Mouse (Mus musculus) forebrain, embryonic 12.5 days (tissue): ENCODE results near the gene Cma1. TPM values are rescaled to one million over a fixed set of nuclear protein-coding genes. Genes with fewer than 3 reads are reported as not detected.
A peak's percentile ranks its signal among the peaks of the same experiment; 100 is the strongest.

Experiments used
- ATAC-seq: fragments of 200-750 bp; cut with Nextera tagmentation; 2 replicates; pipeline ENCODE4 v1.8.0; 2017; ENCODE audit warnings: moderate TSS enrichment; ENCODE audit not compliant: low FRiP score
- H3K27ac ChIP-seq: fragments of 300-500 bp; sonication (generic); 2 replicates; pipeline ENCODE4 v1.5.1; 2016; ENCODE audit warnings: mild to moderate bottlenecking
- H3K27me3 ChIP-seq: fragments of 300-500 bp; sonication (generic); 2 replicates; pipeline ENCODE4 v1.6.1; 2016; ENCODE audit warnings: mild to moderate bottlenecking
- H3K36me3 ChIP-seq: fragments of 300-500 bp; sonication (generic); replicated peaks from 2 replicates; pipeline ENCODE4 v1.6.1; 2016; ENCODE audit warnings: mild to moderate bottlenecking
- H3K4me1 ChIP-seq: fragments of 300-500 bp; sonication (generic); 2 replicates; pipeline ENCODE4 v1.6.1; 2016
- H3K4me2 ChIP-seq: fragments of 300-500 bp; sonication (generic); 2 replicates; pipeline ENCODE4 v1.6.1; 2016; ENCODE audit warnings: mild to moderate bottlenecking, moderate library complexity
- H3K4me3 ChIP-seq: fragments of 300-500 bp; sonication (generic); replicated peaks from 2 replicates; pipeline ENCODE4 v1.5.1; 2016; ENCODE audit warnings: mild to moderate bottlenecking
- H3K9ac ChIP-seq: fragments of 300-500 bp; sonication (generic); 2 replicates; pipeline ENCODE4 v1.6.1; 2016; ENCODE audit warnings: mild to moderate bottlenecking
- H3K9me3 ChIP-seq: fragments of 300-500 bp; sonication (generic); 2 replicates; pipeline ENCODE4 v1.6.1; 2016
- WGBS: fragments of 180-500 bp; shearing (Covaris S2); methylation state at CpG from one replicate; pipeline ENCODE4 v1.1.7; 2016; 5-methylcytosine and 5-hydroxymethylcytosine counted together
- polyA plus RNA-seq: library from polyadenylated mRNA; unstranded; fragments of >200 nt; fragmentation: Nextera tagmentation; extraction: Ambion mirVana; gene quantifications from 2 replicates; pipeline ENCODE4 v1.2.1, GENCODE M21; 2016

Cma1 gene
- polyA plus RNA-seq, 1 experiment from 2014 or later: not detected

DNA sequence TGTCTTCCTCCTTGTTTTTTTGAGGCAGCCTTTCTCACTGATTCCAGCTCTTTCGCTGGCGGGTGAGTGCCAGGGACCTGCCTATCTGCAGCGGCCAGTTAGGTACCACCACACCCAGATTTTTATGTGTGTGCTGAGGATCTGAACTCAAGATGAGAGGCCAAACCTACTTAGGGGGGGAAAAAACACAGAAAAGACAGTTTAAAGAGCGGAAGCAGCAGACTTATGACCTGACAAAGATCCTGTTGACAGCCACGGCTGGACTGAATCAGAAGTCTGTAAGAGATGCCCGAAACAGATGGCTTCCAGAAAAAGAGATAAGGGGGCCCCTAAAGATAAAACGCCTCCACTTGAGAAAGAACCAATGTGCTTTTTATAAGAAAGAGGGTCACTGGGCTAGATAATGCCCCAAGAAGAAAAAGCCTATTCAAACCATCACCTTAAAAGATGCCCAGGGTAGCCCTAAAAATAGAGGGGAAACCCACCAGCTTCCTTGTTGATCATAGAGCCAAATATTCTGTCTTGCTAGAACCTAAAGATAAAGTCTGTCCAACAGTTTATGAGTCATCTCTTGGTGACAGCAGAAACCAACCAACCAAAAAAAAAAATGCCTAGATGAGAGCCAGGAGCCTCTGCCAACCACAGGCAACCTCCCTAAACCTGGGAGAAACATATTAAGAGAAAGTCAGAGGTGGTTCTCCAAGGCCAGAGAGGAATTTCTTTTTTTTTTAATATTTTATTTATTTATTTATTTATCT, 21.8 kb downstream of the Cma1 start:
- Histone ChIP-seq H3K36me3 (no peaks in the 10 kb centered on the region), H3K27me3 (peaks cover 3% of the 10 kb centered on the region; the same call in 1 of the 2 replicates), H3K9me3 (no peaks in the 10 kb centered on the region), H3K4me3 (no peak overlapping the region), H3K9ac (no peak overlapping the region), H3K4me2 (no peak overlapping the region), H3K27ac (no peak overlapping the region), H3K4me1 (peaks cover 2% of the 10 kb centered on the region; the same call in 1 of the 2 replicates)
- no peak for ATAC-seq
- 80% methylated on average over 7 of the region's 7 CpGs for WGBS

DNA sequence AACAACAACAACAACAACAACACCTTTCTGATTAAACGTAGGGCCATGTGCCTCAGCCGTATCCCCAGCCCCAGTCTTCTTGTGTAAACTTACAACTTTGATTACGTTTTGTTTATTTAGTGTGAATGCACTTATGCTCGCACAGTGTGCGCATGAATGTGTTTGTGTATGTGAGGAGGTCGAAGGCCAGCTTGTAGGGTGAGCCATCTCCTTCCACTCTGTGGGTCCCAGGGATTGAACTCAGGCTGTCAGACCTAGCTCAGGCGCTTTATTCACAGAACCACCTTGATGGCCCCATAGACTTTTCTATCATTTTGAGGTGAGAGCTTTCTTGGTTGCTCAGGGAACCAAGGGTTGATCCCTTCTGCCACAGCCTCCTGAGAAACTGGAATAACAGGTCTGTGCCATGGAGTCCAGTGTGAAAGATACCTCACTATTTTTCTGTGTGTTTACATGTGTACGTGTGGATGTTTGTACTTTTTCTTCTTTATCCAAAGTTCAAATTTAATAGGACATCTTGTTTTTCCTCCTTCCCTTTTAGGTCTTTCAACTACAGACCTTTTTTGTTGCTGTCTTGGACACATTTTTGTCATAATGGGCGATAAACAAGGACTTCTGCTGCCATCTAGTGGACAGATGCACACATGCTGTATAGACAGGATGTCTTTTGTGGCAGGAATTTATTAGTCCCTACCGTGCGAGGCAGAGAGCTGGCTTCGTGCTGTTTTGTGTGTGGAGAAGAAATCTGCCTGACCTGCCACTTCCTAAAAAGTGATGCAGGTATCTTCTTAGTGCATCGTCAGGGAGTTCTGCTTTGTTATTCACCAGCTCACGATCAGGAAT, 26.0 kb downstream of the Cma1 start:
- Histone ChIP-seq H3K36me3 (no peaks in the 10 kb centered on the region), H3K4me3 (no peak overlapping the region), H3K9me3 (no peaks in the 10 kb centered on the region), H3K4me1 (peaks cover 2% of the 10 kb centered on the region; the same call in 1 of the 2 replicates), H3K4me2 (no peak overlapping the region), H3K27ac (no peak overlapping the region), H3K27me3 (peaks cover 3% of the 10 kb centered on the region; the same call in 1 of the 2 replicates), H3K9ac (no peak overlapping the region)
- peak; percentile 65; the same call in 1 of the 2 replicates for ATAC-seq
- WGBS: 44% methylated on average over 14 of the region's 14 CpGs

DNA sequence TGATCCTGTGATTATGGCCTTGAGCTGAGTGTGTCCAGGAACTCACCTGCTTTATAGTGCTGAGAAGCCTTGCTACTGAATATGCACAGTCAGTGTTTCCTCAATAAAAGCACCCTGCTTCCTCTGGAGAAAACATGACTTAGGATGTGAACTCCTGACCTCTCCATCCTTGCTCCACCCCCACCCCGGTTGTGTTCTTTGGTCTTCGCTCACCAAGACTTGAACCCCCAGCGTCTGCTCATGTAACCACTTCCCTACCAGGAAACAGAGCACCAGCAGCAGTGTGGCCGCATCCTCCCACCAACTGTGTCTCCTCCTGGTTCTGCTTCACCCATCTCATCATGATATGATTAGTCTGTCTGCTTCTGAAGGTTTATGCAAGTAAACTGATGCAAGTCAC, 31.1 kb downstream of the Cma1 start:
- Histone ChIP-seq H3K27ac (no peak overlapping the region), H3K4me2 (no peak overlapping the region)
- 60% methylated on average over 4 of the region's 4 CpGs for WGBS

DNA sequence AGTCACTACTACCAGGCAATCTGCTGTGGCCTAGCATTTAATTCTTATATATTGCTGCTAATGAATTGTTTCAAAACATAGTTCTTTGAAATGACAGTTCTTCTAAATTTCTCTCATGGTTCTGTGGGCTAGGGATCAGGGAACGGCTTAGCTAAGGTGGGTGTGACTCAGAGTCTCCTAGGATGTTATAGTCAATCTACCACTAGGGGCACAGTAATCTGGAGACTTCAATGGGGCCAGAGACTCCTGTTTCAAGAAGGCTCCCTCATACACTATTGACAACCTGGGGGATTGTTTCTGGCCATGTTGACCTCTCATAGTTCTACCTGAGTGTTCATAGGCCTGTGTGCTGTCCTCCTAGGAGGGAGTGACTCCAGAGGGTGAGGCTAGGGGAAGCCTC, 39.0 kb downstream of the Cma1 start:
- ATAC-seq: no peak

More for the DNA sequence above, 31.1 kb downstream of the Cma1 start:
- H3K4me1 ChIP-seq: no peaks in the 10 kb centered on the region
- ATAC-seq: no peak
- H3K4me3 ChIP-seq: no peak overlapping the region
- no peaks in the 10 kb centered on the region for H3K9me3 ChIP-seq
- H3K27me3 ChIP-seq: no peaks in the 10 kb centered on the region
- H3K36me3 ChIP-seq: no peaks in the 10 kb centered on the region
- H3K9ac ChIP-seq: no peak overlapping the region

DNA sequence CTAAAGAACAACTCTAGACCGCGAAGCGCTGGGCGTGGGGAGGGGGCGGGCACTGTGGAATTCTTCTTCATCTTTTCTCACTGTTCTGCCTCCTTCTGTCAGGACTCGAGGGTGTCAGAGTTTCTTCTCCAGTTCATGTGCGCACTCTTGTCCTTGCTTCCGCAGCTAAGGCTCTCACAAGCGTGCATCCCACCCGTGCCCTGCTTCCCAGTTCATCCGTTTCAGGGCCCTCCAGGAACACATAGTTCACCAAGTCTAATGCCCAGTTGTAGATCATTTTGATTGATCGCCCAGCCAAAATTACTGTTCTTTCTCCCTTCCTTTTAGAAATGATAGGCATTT, 44.1 kb downstream of the Cma1 start:
- WGBS: 9% methylated on average over 12 of the region's 12 CpGs
- H3K4me2 ChIP-seq: peak overlapping the region; percentile 83
- ATAC-seq: no peak; the same call in 1 of the 2 replicates
- peak overlapping the region; percentile 42; the same call in 1 of the 2 replicates for H3K27ac ChIP-seq
- H3K36me3 ChIP-seq: peaks cover 28% of the 10 kb centered on the region
- H3K4me1 ChIP-seq: peaks cover 16% of the 10 kb centered on the region
- H3K4me3 ChIP-seq: peak overlapping the region; percentile 45
- H3K9ac ChIP-seq: peak overlapping the region; percentile 65
- no peaks in the 10 kb centered on the region for H3K9me3 ChIP-seq
- 0 out of 2 replicates have a peak, but pooled peaks cover 5% of the 10 kb centered on the region for H3K27me3 ChIP-seq

More for the DNA sequence above, 39.0 kb downstream of the Cma1 start:
- peaks cover 6% of the 10 kb centered on the region for H3K4me1 ChIP-seq
- peaks cover 10% of the 10 kb centered on the region; the same call in 1 of the 2 replicates for H3K27me3 ChIP-seq
- no peak overlapping the region for H3K4me3 ChIP-seq
- no peak overlapping the region for H3K4me2 ChIP-seq
- WGBS: 32% methylated on average over 1 of the region's 1 CpGs
- no peak overlapping the region for H3K27ac ChIP-seq
- H3K9me3 ChIP-seq: no peaks in the 10 kb centered on the region
- no peaks in the 10 kb centered on the region for H3K36me3 ChIP-seq
- no peak overlapping the region for H3K9ac ChIP-seq

DNA sequence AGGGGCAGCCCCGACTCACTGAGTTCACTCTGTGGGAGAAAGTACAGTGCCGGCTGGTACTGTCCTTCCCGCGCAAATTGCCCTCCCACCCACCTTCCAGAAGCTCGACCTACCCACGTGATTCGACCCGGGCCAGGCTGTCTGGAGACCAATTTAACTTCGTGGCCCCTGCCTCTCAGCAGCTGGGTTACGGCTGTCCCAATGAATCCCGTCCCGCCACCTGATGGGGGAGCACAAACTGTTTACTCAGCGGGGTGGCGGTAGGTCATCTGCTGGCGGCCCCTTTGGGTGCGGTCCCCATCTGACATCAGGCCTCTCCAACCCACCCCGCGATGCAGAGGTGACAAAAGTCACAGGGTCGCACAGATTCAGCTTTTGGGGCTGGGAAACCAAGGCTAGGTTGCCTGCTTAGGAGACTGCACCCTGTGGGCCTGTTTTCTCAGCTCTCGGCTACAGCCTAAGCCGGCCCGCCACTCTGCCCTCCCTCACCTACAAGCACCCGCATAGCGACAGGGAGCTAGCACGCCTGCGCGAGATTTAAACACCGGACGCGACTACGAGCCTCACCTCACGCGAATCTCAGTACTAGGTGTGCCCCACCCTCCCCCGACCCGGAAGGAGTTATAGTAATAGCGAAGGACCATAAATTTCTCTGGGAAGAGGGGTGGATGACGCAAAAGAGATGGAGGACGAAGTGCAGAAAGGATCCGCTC, 44.6 kb downstream of the Cma1 start, which contains the start of gene Sdr39u1:
Sdr39u1 (minus strand) TSS at position 593 of the 713 bp plus-strand sequence.
- 0 out of 2 replicates have a peak, but pooled peaks cover 5% of the 10 kb centered on the region for H3K27me3 ChIP-seq
- H3K27ac ChIP-seq: peak within 1 kb of the TSS; percentile 47; the same call in 1 of the 2 replicates
- peak; percentile 93 for ATAC-seq
- H3K36me3 ChIP-seq: peaks cover 34% of the 10 kb centered on the region
- H3K4me2 ChIP-seq: peak within 1 kb of the TSS; percentile 83
- H3K4me3 ChIP-seq: peak within 1 kb of the TSS; percentile 45
- 4% methylated on average over 39 of the region's 39 CpGs for WGBS
- peak within 1 kb of the TSS; percentile 65 for H3K9ac ChIP-seq
- H3K4me1 ChIP-seq: peaks cover 16% of the 10 kb centered on the region
- H3K9me3 ChIP-seq: no peaks in the 10 kb centered on the region

DNA sequence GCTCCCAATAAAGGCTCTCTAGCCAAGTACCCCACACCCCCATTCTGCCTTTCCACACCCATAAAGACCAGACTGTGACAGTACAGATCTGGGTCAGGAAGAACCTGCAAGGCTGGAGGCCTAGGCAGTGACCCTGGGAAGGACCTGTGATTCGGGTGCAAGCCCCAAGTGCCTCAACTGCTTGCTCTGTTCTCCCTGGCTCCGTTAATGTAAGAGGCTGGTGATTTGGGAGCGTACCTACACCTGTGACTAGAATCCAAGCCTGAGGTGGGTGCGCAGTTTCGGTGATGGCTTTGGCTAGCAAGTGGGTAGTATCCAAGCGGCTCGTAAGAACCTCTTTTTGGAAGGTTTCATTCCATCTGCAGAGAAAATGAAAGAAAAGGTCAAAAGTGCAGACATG, 45.5 kb downstream of the Cma1 start:
- Histone ChIP-seq H3K27me3 (0 out of 2 replicates have a peak, but pooled peaks cover 5% of the 10 kb centered on the region), H3K4me1 (peaks cover 16% of the 10 kb centered on the region), H3K9me3 (no peaks in the 10 kb centered on the region), H3K36me3 (peaks cover 43% of the 10 kb centered on the region), H3K27ac (no peak overlapping the region), H3K4me2 (peak overlapping the region; percentile 83; the same call in 1 of the 2 replicates), H3K4me3 (no peak overlapping the region), H3K9ac (no peak overlapping the region)
- no peak for ATAC-seq
- WGBS: 90% methylated on average over 7 of the region's 7 CpGs

DNA sequence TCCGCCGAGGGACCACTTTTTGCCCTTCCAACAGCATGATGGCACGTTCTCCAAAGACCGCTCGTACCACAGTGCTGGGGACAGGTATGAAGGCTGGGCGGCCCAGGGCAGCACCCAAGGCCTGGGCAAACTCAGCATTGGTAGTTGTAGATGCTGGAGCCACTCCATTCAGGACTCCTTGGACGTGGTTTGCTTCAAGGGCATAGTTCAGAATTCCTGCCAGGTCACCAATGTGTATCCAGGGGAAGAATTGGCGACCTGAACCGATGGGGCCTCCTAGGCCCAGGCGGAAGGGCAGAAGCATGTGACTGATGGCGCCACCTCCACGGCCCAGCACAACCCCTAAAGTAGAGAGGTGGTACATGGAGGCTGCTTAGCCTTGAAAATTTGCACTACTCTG, 46.8 kb downstream of the Cma1 start:
- H3K36me3 ChIP-seq: peaks cover 52% of the 10 kb centered on the region
- H3K4me1 ChIP-seq: peaks cover 16% of the 10 kb centered on the region
- H3K27me3 ChIP-seq: 0 out of 2 replicates have a peak, but pooled peaks cover 5% of the 10 kb centered on the region
- H3K27ac ChIP-seq: no peak overlapping the region
- H3K9me3 ChIP-seq: no peaks in the 10 kb centered on the region
- H3K4me3 ChIP-seq: no peak overlapping the region
- 95% methylated on average over 12 of the region's 12 CpGs for WGBS
- ATAC-seq: no peak
- no peak overlapping the region for H3K9ac ChIP-seq
- H3K4me2 ChIP-seq: no peak overlapping the region

Other genes starting within 250 kb of the Cma1 start
- 0.55 and 0.58 TPM in 2 replicates for gene Tgm1, start 230.7 kb downstream of the Cma1 start, polyA plus RNA-seq
- 32.1 and 34.0 TPM in 2 replicates for gene Rabggta, start 222.4 kb downstream of the Cma1 start, polyA plus RNA-seq
- 68.8 and 74.1 TPM in 2 replicates for gene Dhrs1, start 199.0 kb downstream of the Cma1 start, polyA plus RNA-seq
- gene Nop9, start 199.0 kb downstream of the Cma1 start, polyA plus RNA-seq: 47.9 and 52.0 TPM in 2 replicates
- 0.40 TPM in 1 of 2 replicates, not detected in the other for gene Cideb, start 186.2 kb downstream of the Cma1 start, polyA plus RNA-seq
- 0.20 and 0.41 TPM in 2 replicates for gene Ltb4r2, start 183.2 kb downstream of the Cma1 start, polyA plus RNA-seq
- gene Ltb4r1, start 178.7 kb downstream of the Cma1 start, polyA plus RNA-seq: 0.13 and 0.19 TPM in 2 replicates
- 5.5 and 6.0 TPM in 2 replicates for gene Adcy4, start 160.6 kb downstream of the Cma1 start, polyA plus RNA-seq
- 5.1 and 5.9 TPM in 2 replicates for gene Ripk3, start 155.8 kb downstream of the Cma1 start, polyA plus RNA-seq
- 25.4 and 35.6 TPM in 2 replicates for gene Nfatc4, start 121.5 kb downstream of the Cma1 start, polyA plus RNA-seq
- gene Nynrin, start 90.7 kb downstream of the Cma1 start, polyA plus RNA-seq: 23.9 and 26.9 TPM in 2 replicates
- gene Cbln3, start 60.3 kb downstream of the Cma1 start, polyA plus RNA-seq: 0.04 and 0.27 TPM in 2 replicates
- 18.9 and 21.2 TPM in 2 replicates for gene Khnyn, start 59.7 kb downstream of the Cma1 start, polyA plus RNA-seq
- gene Sdr39u1, start 44.4 kb downstream of the Cma1 start, polyA plus RNA-seq: 42.6 and 51.0 TPM in 2 replicates
- gene Cma2, start 6.3 kb upstream of the Cma1 start, polyA plus RNA-seq: not detected in 2 replicates
- gene Mcpt1, start 73.3 kb upstream of the Cma1 start, polyA plus RNA-seq: not detected in 2 replicates
- gene Mcpt9, start 85.8 kb upstream of the Cma1 start, polyA plus RNA-seq: not detected in 2 replicates
- not detected in 2 replicates for gene Mcpt2, start 97.4 kb upstream of the Cma1 start, polyA plus RNA-seq
- not detected in 2 replicates for gene Mcpt4, start 117.6 kb upstream of the Cma1 start, polyA plus RNA-seq
- not detected in 2 replicates for gene Mcpt8, start 140.6 kb upstream of the Cma1 start, polyA plus RNA-seq
- gene Ctsg, start 157.9 kb upstream of the Cma1 start, polyA plus RNA-seq: not detected in 2 replicates
- gene Gzme, start 175.9 kb upstream of the Cma1 start, polyA plus RNA-seq: not detected in 2 replicates
- gene Gzmd, start 187.9 kb upstream of the Cma1 start, polyA plus RNA-seq: not detected in 2 replicates
- gene Gzmg, start 214.9 kb upstream of the Cma1 start, polyA plus RNA-seq: not detected in 2 replicates
- not detected in 2 replicates for gene Gzmn, start 229.9 kb upstream of the Cma1 start, polyA plus RNA-seq